8 mouse cellular contexts compared by ENCODE assay signal in genomic region chr19:3708078-3709012, GRCm38 (mm10). TPM values are rescaled to one million over a fixed set of nuclear protein-coding genes. Genes with fewer than 3 reads are reported as not detected.
DNase-seq lines count a peak whose midpoint lies in the region; ATAC-seq and TF ChIP-seq lines count a peak whose summit lies in the region.

Gene 1810055G02Rik (plus strand): TSS chr19:3708293.

- WGBS in heart, embryonic 11.5 days (ENCODE audit: insufficient replicate concordance), result under 1% methylated on average over 61 of the region's 61 CpGs
- WGBS in kidney, embryonic 16.5 days, result under 1% methylated on average over 61 of the region's 61 CpGs
- WGBS in liver, adult 2 months, result under 1% methylated on average over 61 of the region's 61 CpGs

- H3K79me3 ChIP-seq in C2C12 (ENCODE audit: low read depth), result peaks cover 40% of the 10 kb centered on the region

- no peaks in the 10 kb centered on the region for H3K27me3 ChIP-seq in C2C12 (ENCODE audit: control insufficient read depth, insufficient read depth, insufficient read length)
- H3K27me3 ChIP-seq in erythroblast, embryonic 14.5 days (ENCODE audit: control insufficient read depth), result no peaks in the 10 kb centered on the region
- no peaks in the 10 kb centered on the region for H3K27me3 ChIP-seq in heart, embryonic 11.5 days (ENCODE audit: control insufficient read depth, insufficient read depth, low read length)
- H3K27me3 ChIP-seq in kidney, embryonic 16.5 days (ENCODE audit: insufficient read depth, low read length), result no peaks in the 10 kb centered on the region
- no peaks in the 10 kb centered on the region for H3K27me3 ChIP-seq in liver, adult 2 months (ENCODE audit: control insufficient read depth, insufficient read depth, low read length)
- no peaks in the 10 kb centered on the region for H3K27me3 ChIP-seq in myocyte (ENCODE audit: control insufficient read depth, insufficient read depth, insufficient read length)
- no peaks in the 10 kb centered on the region for H3K27me3 ChIP-seq in splenic B cell, adult 2 months (ENCODE audit: control insufficient read depth, insufficient read depth, low read length, poor library complexity, severe bottlenecking)

- peak; percentile 96 for ATAC-seq in heart, embryonic 11.5 days (replicated peaks; ENCODE audit: insufficient number of reproducible peaks, low FRiP score, low TSS enrichment)
- ATAC-seq in kidney, embryonic 16.5 days (ENCODE audit: low FRiP score, low TSS enrichment), result peak; percentile 98

- H3K4me3 ChIP-seq in C2C12 (ENCODE audit: insufficient read depth, poor library complexity, severe bottlenecking) (peak within 1 kb of the TSS; percentile 64), myocyte (peak within 1 kb of the TSS; percentile 76)
- H3K4me3 ChIP-seq in erythroblast, embryonic 14.5 days (replicated peaks), result peak within 1 kb of the TSS; percentile 92
- H3K4me3 ChIP-seq in heart, embryonic 11.5 days (ENCODE audit: low read depth, low read length), result peak within 1 kb of the TSS; percentile 70
- peak within 1 kb of the TSS; percentile 67 for H3K4me3 ChIP-seq in kidney, embryonic 16.5 days (ENCODE audit: low read length)
- H3K4me3 ChIP-seq in liver, adult 2 months (ENCODE audit: insufficient read depth, low read depth, low read length), result peak within 1 kb of the TSS; percentile 74

- peaks cover 40% of the 10 kb centered on the region for H3K4me1 ChIP-seq in erythroblast, embryonic 14.5 days (ENCODE audit: control insufficient read depth)
- H3K4me1 ChIP-seq in heart, embryonic 11.5 days (ENCODE audit: control insufficient read depth, insufficient read depth, low read length), result peaks cover 8% of the 10 kb centered on the region; the same call in 1 of the 2 replicates
- H3K4me1 ChIP-seq in kidney, embryonic 16.5 days (ENCODE audit: insufficient read depth, low read length), result peaks cover 13% of the 10 kb centered on the region
- peaks cover 16% of the 10 kb centered on the region for H3K4me1 ChIP-seq in liver, adult 2 months (ENCODE audit: control insufficient read depth, insufficient read depth, low read length)

- H3K4me2 ChIP-seq in heart, embryonic 11.5 days, result peak within 1 kb of the TSS; percentile 81
- H3K4me2 ChIP-seq in kidney, embryonic 16.5 days (replicated peaks; ENCODE audit: low read depth, low read length), result peak within 1 kb of the TSS; percentile 84
- H3K4me2 ChIP-seq in myocyte (ENCODE audit: low read depth), result peak within 1 kb of the TSS; percentile 94

- TF ChIP-seq POLR2A in brain, embryonic 14.5 days (IDR thresholded peaks at IDR 0.05; ENCODE audit: borderline replicate concordance, extremely low read depth, insufficient read depth, insufficient read length, poor library complexity, severe bottlenecking), result peak; percentile 59; the same call in 1 of the 2 replicates
- TF ChIP-seq POLR2A in liver, adult 2 months (IDR thresholded peaks at IDR 0.05; ENCODE audit: extremely low read depth, insufficient read depth, low read length), result peak; percentile 94
- TF ChIP-seq POLR2A in myocyte (IDR thresholded peaks at IDR 0.05; ENCODE audit: insufficient read length, low read depth), result peak; percentile 95

- H3K27ac ChIP-seq in heart, embryonic 11.5 days (ENCODE audit: low read depth, low read length), result peak within 1 kb of the TSS; percentile 71
- H3K27ac ChIP-seq in kidney, embryonic 16.5 days (ENCODE audit: low read length), result peak within 1 kb of the TSS; percentile 91
- peak within 1 kb of the TSS; percentile 77 for H3K27ac ChIP-seq in liver, adult 2 months (replicated peaks; ENCODE audit: insufficient read depth, low read depth, low read length)

- H3K79me2 ChIP-seq in C2C12 (ENCODE audit: control insufficient read depth, insufficient read depth) (peaks cover 52% of the 10 kb centered on the region), myocyte (ENCODE audit: control insufficient read depth, insufficient read depth) (peaks cover 47% of the 10 kb centered on the region)
- peaks cover 17% of the 10 kb centered on the region for H3K79me2 ChIP-seq in liver, adult 2 months (ENCODE audit: control insufficient read depth, insufficient read depth, low read length)

- H3K36me3 ChIP-seq in C2C12 (ENCODE audit: control insufficient read depth, insufficient read depth), result peaks cover 7% of the 10 kb centered on the region
- peaks cover 19% of the 10 kb centered on the region for H3K36me3 ChIP-seq in erythroblast, embryonic 14.5 days (ENCODE audit: control insufficient read depth)
- 0 out of 2 replicates have a peak, but pooled peaks cover 4% of the 10 kb centered on the region for H3K36me3 ChIP-seq in heart, embryonic 11.5 days (ENCODE audit: control insufficient read depth, insufficient read depth, low read length)
- H3K36me3 ChIP-seq in kidney, embryonic 16.5 days (ENCODE audit: insufficient read depth, low read length), result no peaks in the 10 kb centered on the region
- peaks cover 2% of the 10 kb centered on the region; the same call in 1 of the 2 replicates for H3K36me3 ChIP-seq in liver, adult 2 months (ENCODE audit: control insufficient read depth, insufficient read depth, low read length)
- H3K36me3 ChIP-seq in myocyte (ENCODE audit: control insufficient read depth, insufficient read depth), result peaks cover 4% of the 10 kb centered on the region
- H3K36me3 ChIP-seq in splenic B cell, adult 2 months (ENCODE audit: control insufficient read depth, insufficient read depth, low read length, poor library complexity, severe bottlenecking), result no peaks in the 10 kb centered on the region

- H3K9me3 ChIP-seq in erythroblast, embryonic 14.5 days (ENCODE audit: control insufficient read depth, low read length), result no peaks in the 10 kb centered on the region
- H3K9me3 ChIP-seq in heart, embryonic 11.5 days (replicated peaks; ENCODE audit: control insufficient read depth, low read length), result no peaks in the 10 kb centered on the region
- no peaks in the 10 kb centered on the region for H3K9me3 ChIP-seq in kidney, embryonic 16.5 days (ENCODE audit: low read length)

- peak; percentile 99 for DNase-seq in brain, embryonic 14.5 days (ENCODE audit: low read depth)
- peak; percentile 94 for DNase-seq in liver, adult 2 months (ENCODE audit: extremely low read depth, low read depth, low spot score)
- peak; percentile 96 for DNase-seq in splenic B cell, adult 2 months (ENCODE audit: low read depth, low spot score)

- H3ac ChIP-seq in C2C12 (ENCODE audit: control insufficient read depth, insufficient read length, low read depth) (peak within 1 kb of the TSS; percentile 98), myocyte (ENCODE audit: control insufficient read depth, insufficient read length) (peak within 1 kb of the TSS; percentile 77)

- no peak for TF ChIP-seq CTCF in C2C12 (IDR thresholded peaks at IDR 0.05; ENCODE audit: control insufficient read depth, insufficient read depth, insufficient read length)
- no peak for TF ChIP-seq CTCF in brain, embryonic 14.5 days (IDR thresholded peaks at IDR 0.05; ENCODE audit: borderline replicate concordance, extremely low read depth, insufficient read depth, insufficient read length)
- no peak for TF ChIP-seq CTCF in liver, adult 2 months (IDR thresholded peaks at IDR 0.05; ENCODE audit: low read depth, low read length)

- peak within 1 kb of the TSS; percentile 78 for H3K9ac ChIP-seq in heart, embryonic 11.5 days (ENCODE audit: low read depth, low read length)
- H3K9ac ChIP-seq in kidney, embryonic 16.5 days (replicated peaks; ENCODE audit: low read length), result peak within 1 kb of the TSS; percentile 83
- peak within 1 kb of the TSS; percentile 86 for H3K9ac ChIP-seq in liver, adult 2 months (ENCODE audit: low read depth, low read length)

TF ChIP-seq in C2C12, 6 proteins besides CTCF, POLR2A, EP300 and RAD21:
- TF ChIP-seq MYOG (IDR thresholded peaks at IDR 0.05; ENCODE audit: control insufficient read depth, extremely low read depth, insufficient read length), result no peak
- TF ChIP-seq MAX (IDR thresholded peaks at IDR 0.05), result peak; percentile 88
- no peak for TF ChIP-seq USF1 (IDR thresholded peaks at IDR 0.05; ENCODE audit: low read depth)

TF ChIP-seq in myocyte, 11 proteins besides CTCF, POLR2A, EP300 and RAD21:
- TF ChIP-seq MYOD1 (IDR thresholded peaks at IDR 0.05; ENCODE audit: control insufficient read depth in 1 of 3, insufficient read length in 2 of 3, low read depth in 2 of 3) (no peak), SRF (IDR thresholded peaks at IDR 0.05; ENCODE audit: control insufficient read depth, insufficient read length, low read depth) (peak; percentile 73), TCF12 (IDR thresholded peaks at IDR 0.05; ENCODE audit: insufficient read depth, poor library complexity, severe bottlenecking) (no peak), USF1 (IDR thresholded peaks at IDR 0.05; ENCODE audit: low read depth) (no peak), CEBPB (IDR thresholded peaks at IDR 0.05; ENCODE audit: insufficient read depth, poor library complexity, severe bottlenecking) (no peak), MYOG (IDR thresholded peaks at IDR 0.05; ENCODE audit: control insufficient read depth in 1 of 3, insufficient read depth in 1 of 3, insufficient read length in 2 of 3, low read depth in 2 of 3) (peak in 1 of 3 experiments; percentile 27), MAX (IDR thresholded peaks at IDR 0.05; ENCODE audit: low read depth) (no peak), POLR2AphosphoS2 (IDR thresholded peaks at IDR 0.05; ENCODE audit: insufficient read length, low read depth) (peak; percentile 96), TCF3 (IDR thresholded peaks at IDR 0.05; ENCODE audit: insufficient read length, low read depth) (no peak), REST (IDR thresholded peaks at IDR 0.05; ENCODE audit: insufficient read depth, insufficient read length) (no peak), E2F4 (IDR thresholded peaks at IDR 0.05; ENCODE audit: insufficient read depth) (peak; percentile 2)
TF ChIP-seq in myocyte: peak in this region for 4.

RNA-seq across cellular contexts. Expression of gene 1810055G02Rik, which starts in this region (rescaled TPM):
- polyA plus RNA-seq in C2C12 (2012; fragmentation: generic; extraction: Trizol) (61.9 TPM), myocyte (2012; fragmentation: generic; extraction: Trizol) (51.1 TPM)
- polyA plus RNA-seq in brain, embryonic 14.5 days (2012; rRNA removed), result 48.5 and 50.3 TPM in 2 replicates
- 0.99 and 1.6 TPM in 2 replicates for polyA plus RNA-seq in erythroblast, embryonic 14.5 days (2012)
- 30.3 and 33.6 TPM in 2 replicates for polyA plus RNA-seq in heart, embryonic 11.5 days (2014; fragmentation: Nextera tagmentation; extraction: Ambion mirVana)
- 46.1 and 46.4 TPM in 2 replicates for polyA plus RNA-seq in kidney, embryonic 16.5 days (2015; fragmentation: Nextera tagmentation; extraction: Ambion mirVana)
- total RNA-seq in liver, adult 2 months (2014; rRNA removed), result 10.6 and 20.1 TPM in 2 replicates
- polyA plus RNA-seq in liver, adult 2 months (2012; rRNA removed), result 18.4 and 26.9 TPM in 2 replicates

Comparison
In these comparisons a context has a peak if more than half of its experiments do, and no peak if none do; other contexts are left out.
1. Peak in every context shown above with its lines: DNase-seq, ATAC-seq, H3K4me3 ChIP-seq and H3K27ac ChIP-seq.